Mouse (Mus musculus) layer of hippocampus, adult 9-10 months (tissue): ENCODE measurements at regions not wholly inside any gene's neighbourhood (a gene's known extent, or its start where the extent isn't known, plus 50 kb on each side); places are given as distances from the start of the nearest gene placed in this dataset.

Experiments
- DNase-seq: peaks from one replicate; pipeline ENCODE4 v3.0.0; 2022; ENCODE audit warnings: low spot score

GRCm38 (mm10) chr9:120812667-120813210 lies 116.3 kb upstream of the Ctnnb1 start:
- DNase-seq = no peak

- DNase-seq = no peak
These were observed 114.7 kb upstream of the Ctnnb1 start for GRCm38 (mm10) chr9:120814286-120814685.

GRCm38 (mm10) chr9:120818726-120819317 lies 110.2 kb upstream of the Ctnnb1 start:
- no peak for DNase-seq

GRCm38 (mm10) chr9:120820892-120821291 lies 108.1 kb upstream of the Ctnnb1 start:
- no peak for DNase-seq

- no peak for DNase-seq
These were observed 105.6 kb upstream of the Ctnnb1 start for GRCm38 (mm10) chr9:120823397-120823796.

GRCm38 (mm10) chr9:120826266-120826665 lies 102.8 kb upstream of the Ctnnb1 start:
- DNase-seq = no peak

GRCm38 (mm10) chr9:120830526-120830925 lies 98.5 kb upstream of the Ctnnb1 start:
- no peak for DNase-seq

- no peak for DNase-seq
These were observed 94.8 kb upstream of the Ctnnb1 start for GRCm38 (mm10) chr9:120834166-120834565.

GRCm38 (mm10) chr9:120835621-120836020 lies 93.4 kb upstream of the Ctnnb1 start:
- no peak for DNase-seq

- DNase-seq = no peak
These were observed 91.4 kb upstream of the Ctnnb1 start for GRCm38 (mm10) chr9:120837431-120838150.

GRCm38 (mm10) chr9:120843753-120844152 lies 85.3 kb upstream of the Ctnnb1 start:
- DNase-seq = no peak

GRCm38 (mm10) chr9:120845538-120845937 lies 83.5 kb upstream of the Ctnnb1 start:
- DNase-seq = no peak

GRCm38 (mm10) chr9:120847649-120848048 lies 81.4 kb upstream of the Ctnnb1 start:
- DNase-seq = no peak

GRCm38 (mm10) chr9:120848962-120849361 lies 80.1 kb upstream of the Ctnnb1 start:
- no peak for DNase-seq

- no peak for DNase-seq
These were observed 78.9 kb upstream of the Ctnnb1 start for GRCm38 (mm10) chr9:120850092-120850491.

GRCm38 (mm10) chr9:120851914-120852313 lies 77.1 kb upstream of the Ctnnb1 start:
- DNase-seq = no peak

GRCm38 (mm10) chr9:120852572-120852971 lies 76.4 kb upstream of the Ctnnb1 start:
- DNase-seq = no peak

GRCm38 (mm10) chr9:120853032-120853597 lies 75.9 kb upstream of the Ctnnb1 start:
- no peak for DNase-seq

GRCm38 (mm10) chr9:120854351-120854750 lies 74.7 kb upstream of the Ctnnb1 start:
- DNase-seq = no peak

- no peak for DNase-seq
These were observed 73.5 kb upstream of the Ctnnb1 start for GRCm38 (mm10) chr9:120855293-120856050.

GRCm38 (mm10) chr9:120857849-120858510 lies 71.0 kb upstream of the Ctnnb1 start:
- no peak for DNase-seq
